Mouse (Mus musculus): ENCODE data around the gene Gm11639.
A peak's percentile ranks its signal among the peaks of the same experiment; 100 is the strongest.

The Gm11639 gene

GRCm38 (mm10) chr11:105153068-105153833, 467.7 kb downstream of the Gm11639 start:
- peak; percentile 70 for DNase-seq (ENCODE audit: low spot score)

DNA sequence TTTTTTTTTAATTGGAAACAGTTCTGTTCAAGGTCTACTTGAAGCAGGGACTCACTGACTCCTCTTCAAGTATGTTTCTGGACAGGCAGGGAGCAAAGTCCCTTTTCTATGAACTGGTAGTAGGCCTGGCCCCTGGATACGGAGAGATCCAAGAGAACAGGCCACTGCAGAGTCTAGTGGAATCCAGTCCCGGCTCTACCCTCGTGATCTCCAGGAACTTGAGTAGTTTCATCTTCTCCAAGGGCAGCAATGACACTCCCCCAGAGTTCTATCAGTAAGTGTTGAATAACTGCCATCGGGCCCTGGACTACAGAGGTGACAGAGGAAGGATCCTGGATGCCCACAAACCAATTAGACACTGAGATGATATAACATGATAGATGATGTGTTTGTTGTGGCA, 470.4 kb downstream of the Gm11639 start:
- no peak for DNase-seq (ENCODE audit: low spot score)

DNA sequence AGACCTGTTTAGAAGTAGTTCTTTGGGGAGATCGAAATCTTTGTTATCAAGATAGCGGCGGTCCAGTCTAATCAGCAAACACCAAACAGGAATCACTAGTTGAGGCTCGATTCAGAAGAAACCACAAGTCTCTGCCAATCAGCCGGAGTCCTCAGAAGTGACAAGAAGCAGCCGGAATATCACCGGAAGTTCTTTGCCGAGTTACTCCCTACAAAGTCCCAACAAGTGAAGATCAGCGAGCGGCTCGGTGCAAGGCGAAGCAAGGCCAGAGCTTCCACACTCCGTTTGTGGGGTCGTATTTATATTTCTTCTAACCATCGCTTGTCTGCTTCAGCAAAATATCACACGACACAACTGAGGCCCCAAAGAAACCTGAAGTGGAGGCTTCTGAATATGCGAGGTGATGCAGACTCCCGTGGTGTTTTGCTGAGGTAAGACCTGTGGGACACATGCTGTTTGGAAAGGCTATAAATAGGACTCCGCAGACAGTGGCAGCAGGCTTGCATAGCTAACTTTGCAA, 471.3 kb downstream of the Gm11639 start:
- no peak for DNase-seq (ENCODE audit: low spot score)

DNA sequence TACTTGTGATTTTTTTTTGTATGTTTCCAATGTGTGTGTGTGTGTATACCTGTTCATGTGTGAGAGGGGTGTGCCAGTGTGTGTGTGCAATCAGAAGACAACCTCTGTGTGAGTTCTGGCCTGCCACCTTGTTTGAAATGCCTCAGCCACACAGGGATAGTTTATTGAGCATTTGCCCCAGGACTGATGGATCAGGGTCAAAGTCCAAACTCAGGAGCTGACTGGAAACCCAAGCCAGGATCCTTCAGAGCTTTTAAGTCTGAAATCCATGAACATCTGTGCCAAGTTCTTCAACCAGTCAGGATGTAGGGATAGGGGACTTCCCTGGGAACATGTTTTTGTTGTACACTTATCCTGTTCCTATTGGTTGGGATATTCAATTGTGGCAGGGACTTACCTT, 472.5 kb downstream of the Gm11639 start:
- DNase-seq (ENCODE audit: low spot score), result no peak

GRCm38 (mm10) chr11:105159673-105160360, 474.3 kb downstream of the Gm11639 start:
- DNase-seq (ENCODE audit: low spot score), result no peak

DNA sequence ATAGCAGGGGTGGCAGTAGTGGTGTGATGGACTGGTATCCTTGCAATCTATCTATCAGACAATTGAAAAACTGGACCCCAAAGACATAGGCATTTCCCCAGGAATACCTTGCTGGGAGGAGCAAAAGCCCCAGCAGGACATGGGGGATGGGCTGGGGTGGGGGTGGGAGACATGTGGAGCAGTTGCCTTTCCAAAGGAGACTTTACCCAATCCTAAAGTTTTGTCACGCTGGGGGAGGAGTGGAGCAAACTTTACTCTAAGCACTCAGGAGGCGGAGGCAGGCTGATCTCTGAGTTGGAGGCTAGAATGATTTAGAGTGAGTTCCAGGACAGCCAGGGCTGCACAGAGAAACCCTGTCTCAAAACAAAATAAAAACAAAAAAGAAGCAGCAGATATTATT, 475.9 kb downstream of the Gm11639 start:
- DNase-seq (ENCODE audit: low spot score), result no peak

- no peak for DNase-seq (ENCODE audit: low spot score)
Measured at GRCm38 (mm10) chr11:105164516-105165510, 479.3 kb downstream of the Gm11639 start.

- no peak for DNase-seq (ENCODE audit: low spot score)
Measured at GRCm38 (mm10) chr11:105166780-105167179, 481.3 kb downstream of the Gm11639 start.
